Mouse (Mus musculus) lung, embryonic 15.5 days (tissue): ENCODE measurements around the gene Pitpna. TPM values are rescaled to one million over a fixed set of nuclear protein-coding genes. Genes with fewer than 3 reads are reported as not detected.

Experiments
- ATAC-seq: fragments of 200-750 bp; cut with Nextera tagmentation; 2 replicates; pipeline ENCODE4 v1.8.0; 2017; ENCODE audit warnings: moderate number of reproducible peaks, borderline replicate concordance; ENCODE audit not compliant: low FRiP score, low TSS enrichment; ENCODE audit errors: extremely low read depth
- H3K27ac ChIP-seq: fragments of 300-500 bp; sonication (generic); 2 replicates; pipeline ENCODE4 v1.5.1; 2015; ENCODE audit warnings: moderate library complexity, mild to moderate bottlenecking, inconsistent platforms
- H3K27me3 ChIP-seq: fragments of 300-500 bp; sonication (generic); 2 replicates; pipeline ENCODE4 v1.6.1; 2015; ENCODE audit warnings: inconsistent platforms
- H3K36me3 ChIP-seq: fragments of 300-500 bp; sonication (generic); 2 replicates; pipeline ENCODE4 v1.6.1; 2015; ENCODE audit warnings: inconsistent platforms
- H3K4me1 ChIP-seq: fragments of 300-500 bp; sonication (generic); 2 replicates; pipeline ENCODE4 v1.6.1; 2015; ENCODE audit warnings: inconsistent platforms
- H3K4me2 ChIP-seq: fragments of 300-500 bp; sonication (generic); 2 replicates; pipeline ENCODE4 v1.6.1; 2015; ENCODE audit warnings: inconsistent platforms, mild to moderate bottlenecking, moderate library complexity
- H3K4me3 ChIP-seq: fragments of 300-500 bp; sonication (generic); 2 replicates; pipeline ENCODE4 v1.5.1; 2015; ENCODE audit warnings: mild to moderate bottlenecking, inconsistent platforms
- H3K9ac ChIP-seq: fragments of 300-500 bp; sonication (generic); 2 replicates; pipeline ENCODE4 v1.6.1; 2015; ENCODE audit warnings: inconsistent platforms
- H3K9me3 ChIP-seq: fragments of 300-500 bp; sonication (generic); 2 replicates; pipeline ENCODE4 v1.6.1; 2016; ENCODE audit warnings: inconsistent platforms
- WGBS: fragments of 180-500 bp; shearing (Covaris S2); methylation state at CpG from one replicate; pipeline ENCODE4 v1.1.7; 2015; 5-methylcytosine and 5-hydroxymethylcytosine counted together
- polyA plus RNA-seq: library from polyadenylated mRNA; unstranded; fragments of >200 nt; fragmentation: Nextera tagmentation; extraction: Ambion mirVana; gene quantifications from 2 replicates; pipeline ENCODE4 v1.2.1, GENCODE M21; 2015

The Pitpna gene
- polyA plus RNA-seq, 1 experiment from 2014 or later, result 76.8 TPM

GRCm38 (mm10) chr11:75658311-75658710 lies 70.4 kb downstream of the Pitpna start:
- H3K27me3 ChIP-seq, result no peaks in the 10 kb centered on the region
- peaks cover 51% of the 10 kb centered on the region for H3K36me3 ChIP-seq
- no peak overlapping the region for H3K27ac ChIP-seq
- ATAC-seq, result no peak
- H3K9me3 ChIP-seq, result no peaks in the 10 kb centered on the region
- no peak overlapping the region for H3K4me3 ChIP-seq
- peaks cover 35% of the 10 kb centered on the region for H3K4me1 ChIP-seq
- no peak overlapping the region for H3K4me2 ChIP-seq
- WGBS, result 90% methylated on average over 13 of the region's 13 CpGs
- H3K9ac ChIP-seq, result no peak overlapping the region

GRCm38 (mm10) chr11:75658996-75659750 lies 71.3 kb downstream of the Pitpna start:
- Histone ChIP-seq H3K36me3 (peaks cover 55% of the 10 kb centered on the region), H3K4me3 (no peak overlapping the region), H3K9ac (no peak overlapping the region), H3K27me3 (no peaks in the 10 kb centered on the region), H3K27ac (no peak overlapping the region), H3K4me2 (no peak overlapping the region), H3K4me1 (peaks cover 29% of the 10 kb centered on the region), H3K9me3 (no peaks in the 10 kb centered on the region)
- no peak for ATAC-seq
- whole genome bisulfite sequencing, result 73% methylated on average over 14 of the region's 14 CpGs

- H3K27ac ChIP-seq, result no peak overlapping the region
- H3K27me3 ChIP-seq, result no peaks in the 10 kb centered on the region
- 91% methylated on average over 12 of the region's 12 CpGs for WGBS
- H3K9me3 ChIP-seq, result no peaks in the 10 kb centered on the region
- ATAC-seq, result no peak
- H3K4me1 ChIP-seq, result peaks cover 20% of the 10 kb centered on the region
- no peak overlapping the region for H3K9ac ChIP-seq
- no peak overlapping the region for H3K4me2 ChIP-seq
- no peak overlapping the region for H3K4me3 ChIP-seq
- peaks cover 61% of the 10 kb centered on the region for H3K36me3 ChIP-seq
Measured at GRCm38 (mm10) chr11:75660081-75660590, 72.2 kb downstream of the Pitpna start.

- no peak overlapping the region for H3K4me2 ChIP-seq
- H3K9me3 ChIP-seq, result no peaks in the 10 kb centered on the region
- H3K27ac ChIP-seq, result no peak overlapping the region
- H3K4me1 ChIP-seq, result peaks cover 14% of the 10 kb centered on the region
- 86% methylated on average over 21 of the region's 21 CpGs for WGBS
- H3K27me3 ChIP-seq, result no peaks in the 10 kb centered on the region
- H3K36me3 ChIP-seq, result peaks cover 71% of the 10 kb centered on the region
- no peak for ATAC-seq
- H3K4me3 ChIP-seq, result no peak overlapping the region
- no peak overlapping the region for H3K9ac ChIP-seq
Measured at GRCm38 (mm10) chr11:75660941-75661800, 73.3 kb downstream of the Pitpna start.

- no peak for ATAC-seq
- no peak overlapping the region for H3K4me3 ChIP-seq
- WGBS, result 91% methylated on average over 7 of the region's 7 CpGs
- no peak overlapping the region for H3K27ac ChIP-seq
- no peak overlapping the region for H3K4me2 ChIP-seq
- H3K9ac ChIP-seq, result no peak overlapping the region
- peaks cover 81% of the 10 kb centered on the region for H3K36me3 ChIP-seq
- H3K4me1 ChIP-seq, result peaks cover 4% of the 10 kb centered on the region
- H3K9me3 ChIP-seq, result no peaks in the 10 kb centered on the region
- H3K27me3 ChIP-seq, result no peaks in the 10 kb centered on the region
Measured at GRCm38 (mm10) chr11:75662131-75662530, 74.2 kb downstream of the Pitpna start.

GRCm38 (mm10) chr11:75666296-75666695 lies 78.4 kb downstream of the Pitpna start:
- Histone ChIP-seq H3K9ac (no peak overlapping the region), H3K27me3 (no peaks in the 10 kb centered on the region), H3K36me3 (peaks cover 88% of the 10 kb centered on the region), H3K4me2 (no peak overlapping the region), H3K9me3 (no peaks in the 10 kb centered on the region), H3K4me1 (no peaks in the 10 kb centered on the region), H3K4me3 (no peak overlapping the region), H3K27ac (no peak overlapping the region)
- no peak for ATAC-seq
- 92% methylated on average over 6 of the region's 6 CpGs for WGBS

- Histone ChIP-seq H3K27me3 (no peaks in the 10 kb centered on the region), H3K9me3 (no peaks in the 10 kb centered on the region), H3K27ac (no peak overlapping the region), H3K4me2 (no peak overlapping the region), H3K36me3 (peaks cover 89% of the 10 kb centered on the region), H3K4me1 (no peaks in the 10 kb centered on the region), H3K9ac (no peak overlapping the region), H3K4me3 (no peak overlapping the region)
- no peak for ATAC-seq
- 80% methylated on average over 3 of the region's 3 CpGs for WGBS
Measured at GRCm38 (mm10) chr11:75668621-75669020, 80.7 kb downstream of the Pitpna start.

- Histone ChIP-seq H3K9me3 (no peaks in the 10 kb centered on the region), H3K4me1 (no peaks in the 10 kb centered on the region), H3K9ac (no peak overlapping the region), H3K27me3 (no peaks in the 10 kb centered on the region), H3K4me2 (no peak overlapping the region), H3K27ac (no peak overlapping the region), H3K36me3 (peaks cover 89% of the 10 kb centered on the region), H3K4me3 (no peak overlapping the region)
- WGBS, result 85% methylated on average over 11 of the region's 11 CpGs
- ATAC-seq, result no peak
Measured at GRCm38 (mm10) chr11:75669176-75669852, 81.4 kb downstream of the Pitpna start.

GRCm38 (mm10) chr11:75669853-75670200 lies 81.9 kb downstream of the Pitpna start:
- ATAC-seq, result no peak
- WGBS, result 86% methylated on average over 12 of the region's 12 CpGs
- H3K4me3 ChIP-seq, result no peak overlapping the region
- peaks cover 86% of the 10 kb centered on the region for H3K36me3 ChIP-seq
- no peak overlapping the region for H3K27ac ChIP-seq
- no peaks in the 10 kb centered on the region for H3K27me3 ChIP-seq
- H3K9me3 ChIP-seq, result no peaks in the 10 kb centered on the region
- no peaks in the 10 kb centered on the region for H3K4me1 ChIP-seq
- no peak overlapping the region for H3K4me2 ChIP-seq
- H3K9ac ChIP-seq, result no peak overlapping the region

GRCm38 (mm10) chr11:75671426-75672180 lies 83.7 kb downstream of the Pitpna start:
- Histone ChIP-seq H3K9ac (no peak overlapping the region), H3K36me3 (peaks cover 70% of the 10 kb centered on the region), H3K27ac (no peak overlapping the region), H3K4me1 (no peaks in the 10 kb centered on the region), H3K4me2 (no peak overlapping the region), H3K4me3 (no peak overlapping the region), H3K27me3 (no peaks in the 10 kb centered on the region), H3K9me3 (no peaks in the 10 kb centered on the region)
- no peak for ATAC-seq
- 87% methylated on average over 22 of the region's 22 CpGs for WGBS

- WGBS, result 90% methylated on average over 5 of the region's 5 CpGs
- peaks cover 53% of the 10 kb centered on the region for H3K36me3 ChIP-seq
- no peak for ATAC-seq
Measured at GRCm38 (mm10) chr11:75673411-75673810, 85.5 kb downstream of the Pitpna start.

More at GRCm38 (mm10) chr11:75673411-75673810, 85.5 kb downstream of the Pitpna start:
- Histone ChIP-seq H3K27ac (no peak overlapping the region), H3K4me1 (peaks cover 1% of the 10 kb centered on the region; the same call in 1 of the 2 replicates), H3K4me3 (no peak overlapping the region), H3K27me3 (no peaks in the 10 kb centered on the region), H3K9me3 (no peaks in the 10 kb centered on the region), H3K9ac (no peak overlapping the region), H3K4me2 (no peak overlapping the region)
